Mouse (Mus musculus): Measurements from ENCODE around the gene Tufm. TPM values are rescaled to one million over a fixed set of nuclear protein-coding genes. Genes with fewer than 3 reads are reported as not detected.

Tufm gene
- polyA plus RNA-seq, 1 experiment from 2014 or later = 182 TPM

DNA sequence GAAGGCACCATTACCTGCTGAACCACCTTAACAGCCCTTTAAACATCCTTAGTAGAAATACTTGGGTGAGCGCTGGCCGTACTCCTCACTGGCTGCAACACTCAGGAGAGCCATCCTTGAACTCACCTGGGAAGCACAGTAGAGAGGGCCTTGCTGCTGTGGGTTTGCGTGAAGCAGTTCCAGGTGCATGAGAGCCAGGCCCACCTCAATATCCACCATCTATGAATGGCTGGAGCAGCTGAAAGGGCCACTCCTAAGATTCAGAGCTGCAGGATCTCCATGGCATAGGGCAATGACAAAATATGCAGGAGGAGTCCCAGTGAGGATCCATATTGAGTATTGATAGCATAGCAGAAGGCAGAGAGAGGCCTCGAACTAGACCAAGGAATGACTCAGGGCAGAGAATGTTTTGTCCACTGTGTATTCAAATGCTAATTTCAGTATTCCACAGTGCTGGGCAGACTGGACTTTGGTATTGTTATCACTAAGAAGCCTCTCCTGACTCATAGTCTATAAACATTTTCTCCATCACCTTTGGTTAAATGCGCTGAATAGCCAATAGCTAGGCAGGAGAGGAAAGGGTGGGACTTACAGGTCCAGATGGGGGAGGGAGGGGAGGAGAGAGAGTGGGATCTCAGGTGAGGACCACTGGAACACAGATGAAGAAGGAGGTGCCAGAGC is 31.2 kb downstream of the Tufm start:
- no peak overlapping the region for H3K4me3 ChIP-seq
- no peaks in the 10 kb centered on the region for H3K27me3 ChIP-seq (ENCODE audit: low read depth, poor library complexity, severe bottlenecking)
- no peaks in the 10 kb centered on the region for H3K36me3 ChIP-seq
- DNase-seq (ENCODE audit: low spot score) = no peak
- H3K4me1 ChIP-seq = no peaks in the 10 kb centered on the region
- H3K9me3 ChIP-seq (replicated peaks) = no peaks in the 10 kb centered on the region
- H3K27ac ChIP-seq = no peak overlapping the region
- 89% methylated on average over 5 of the region's 5 CpGs for WGBS

DNA sequence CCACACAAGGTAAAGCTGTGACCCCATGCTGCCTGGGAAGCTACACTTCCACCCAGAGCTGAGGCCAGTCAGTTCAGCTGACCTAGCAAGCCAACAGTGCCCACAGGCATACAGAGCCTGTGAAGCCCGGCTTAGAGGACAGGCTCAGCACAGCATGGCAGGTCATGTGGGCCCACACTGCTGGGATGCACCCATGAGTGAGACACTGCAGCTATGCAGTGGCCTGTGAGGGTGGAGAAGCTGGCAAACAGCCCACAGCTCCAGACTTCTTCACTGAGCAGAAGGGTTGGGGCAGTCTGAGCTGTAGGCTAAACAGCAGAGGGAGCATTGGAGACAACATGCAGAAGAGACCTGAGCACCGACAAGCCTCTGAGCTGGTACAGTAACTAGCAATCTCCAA is 32.4 kb downstream of the Tufm start:
- 87% methylated on average over 2 of the region's 2 CpGs for WGBS

DNA sequence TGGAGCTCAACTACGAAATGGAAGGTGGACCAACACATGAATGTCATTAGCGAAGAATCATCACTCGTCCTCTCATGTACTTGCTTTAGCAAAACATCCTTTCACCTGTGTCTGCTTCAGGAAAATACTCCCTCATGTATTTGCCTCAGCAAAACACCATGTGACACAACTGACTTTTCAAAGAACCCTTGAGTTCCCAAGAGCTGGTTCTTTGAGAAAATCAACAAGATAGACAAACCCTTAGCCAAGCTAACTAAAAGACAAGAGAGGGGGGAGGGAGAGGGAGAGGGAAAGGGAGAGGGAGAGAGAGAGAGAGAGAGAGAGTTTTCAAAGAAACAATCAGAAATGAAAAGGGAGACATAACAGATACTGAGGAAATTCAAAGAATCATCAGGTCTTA is 36.2 kb downstream of the Tufm start:
- WGBS = 85% methylated on average over 3 of the region's 3 CpGs
- Histone ChIP-seq H3K27ac (no peak overlapping the region), H3K27me3 (ENCODE audit: low read depth, poor library complexity, severe bottlenecking) (no peaks in the 10 kb centered on the region), H3K36me3 (no peaks in the 10 kb centered on the region), H3K9me3 (replicated peaks) (no peaks in the 10 kb centered on the region), H3K4me1 (no peaks in the 10 kb centered on the region), H3K4me3 (no peak overlapping the region)
- no peak for DNase-seq (ENCODE audit: low spot score)

More for the DNA sequence above, 32.4 kb downstream of the Tufm start:
- no peak overlapping the region for H3K4me3 ChIP-seq
- H3K9me3 ChIP-seq (replicated peaks) = no peaks in the 10 kb centered on the region
- no peaks in the 10 kb centered on the region for H3K4me1 ChIP-seq
- DNase-seq (ENCODE audit: low spot score) = no peak
- H3K27ac ChIP-seq = no peak overlapping the region
- no peaks in the 10 kb centered on the region for H3K27me3 ChIP-seq (ENCODE audit: low read depth, poor library complexity, severe bottlenecking)
- H3K36me3 ChIP-seq = no peaks in the 10 kb centered on the region

DNA sequence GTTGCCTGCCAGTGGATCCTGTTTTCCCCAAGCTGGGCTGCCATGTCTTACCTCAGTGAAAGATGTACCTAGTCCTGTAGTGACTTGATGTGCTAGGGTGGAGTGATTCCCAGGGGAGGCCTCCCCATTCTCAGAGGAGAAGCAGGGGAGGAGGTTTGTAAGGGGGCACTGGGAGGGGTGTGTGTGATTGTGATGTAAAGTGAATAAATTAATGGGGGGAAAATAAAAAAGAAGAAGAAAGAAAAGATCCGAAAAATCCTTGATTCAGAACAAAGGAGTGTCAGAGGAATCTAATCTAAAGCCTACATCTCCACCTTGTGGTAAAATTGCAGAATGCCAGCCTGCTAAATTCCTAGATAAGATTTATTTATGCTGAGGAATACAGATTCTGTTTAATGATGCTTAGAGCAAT is 41.0 kb downstream of the Tufm start:
- Histone ChIP-seq H3K4me3 (no peak overlapping the region), H3K36me3 (no peaks in the 10 kb centered on the region), H3K27me3 (ENCODE audit: low read depth, poor library complexity, severe bottlenecking) (no peaks in the 10 kb centered on the region), H3K4me1 (no peaks in the 10 kb centered on the region), H3K9me3 (replicated peaks) (no peaks in the 10 kb centered on the region), H3K27ac (peak overlapping the region; percentile 83)
- 22% methylated on average over 1 of the region's 1 CpGs for WGBS
- peak; percentile 59 for DNase-seq (ENCODE audit: low spot score)

DNA sequence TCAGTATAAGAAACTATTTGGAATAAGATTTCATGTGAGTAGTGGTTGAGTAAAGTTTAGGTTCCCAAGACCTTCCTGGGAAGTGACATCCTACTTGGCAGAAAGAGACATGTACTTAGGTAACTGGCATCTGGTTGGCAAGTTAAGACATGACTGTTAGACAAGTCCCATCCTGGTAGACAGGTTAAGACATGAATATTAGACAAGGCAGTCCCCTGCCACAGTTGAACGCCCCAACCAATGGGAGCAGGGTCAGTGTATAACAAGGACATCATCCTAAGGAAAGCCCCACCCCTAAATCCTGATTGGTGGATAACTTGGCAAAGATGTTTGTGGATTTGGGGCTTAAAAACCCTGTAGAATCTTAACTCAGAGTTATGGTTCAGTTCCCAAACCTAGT is 46.3 kb downstream of the Tufm start:
- no peak for DNase-seq (ENCODE audit: low spot score)
- WGBS = 77% methylated on average over 1 of the region's 1 CpGs
- Histone ChIP-seq H3K27me3 (ENCODE audit: low read depth, poor library complexity, severe bottlenecking) (peaks cover 30% of the 10 kb centered on the region), H3K27ac (no peak overlapping the region), H3K9me3 (replicated peaks) (no peaks in the 10 kb centered on the region), H3K4me3 (no peak overlapping the region), H3K4me1 (peaks cover 4% of the 10 kb centered on the region; the same call in 1 of the 2 replicates), H3K36me3 (no peaks in the 10 kb centered on the region)

DNA sequence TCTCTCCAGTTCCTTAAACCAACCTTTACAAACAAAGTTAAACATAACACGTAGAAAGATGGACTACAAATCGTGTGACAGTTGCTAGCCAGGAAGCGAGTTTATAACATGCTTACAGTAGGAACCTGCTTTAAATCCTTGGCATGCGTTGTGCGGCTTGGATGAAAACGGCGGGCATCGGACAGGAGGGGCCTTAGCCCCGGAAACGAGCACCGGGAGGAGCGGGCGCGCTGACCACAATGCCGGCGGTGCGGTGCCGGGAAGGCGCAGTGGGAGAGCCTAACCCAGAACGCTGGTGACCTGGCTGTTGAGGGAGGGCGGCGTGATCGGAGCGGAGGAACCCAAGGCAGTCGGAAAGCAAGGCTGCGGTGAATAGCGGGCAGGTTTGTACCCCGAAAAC is 48.6 kb downstream of the Tufm start:
- H3K36me3 ChIP-seq = no peaks in the 10 kb centered on the region
- H3K4me3 ChIP-seq = peak overlapping the region; percentile 55
- H3K9me3 ChIP-seq (replicated peaks) = no peaks in the 10 kb centered on the region
- WGBS = 2% methylated on average over 28 of the region's 28 CpGs
- peaks cover 4% of the 10 kb centered on the region; the same call in 1 of the 2 replicates for H3K4me1 ChIP-seq
- peaks cover 30% of the 10 kb centered on the region for H3K27me3 ChIP-seq (ENCODE audit: low read depth, poor library complexity, severe bottlenecking)
- peak overlapping the region; percentile 76 for H3K27ac ChIP-seq
- peak; percentile 67 for DNase-seq (ENCODE audit: low spot score)

DNA sequence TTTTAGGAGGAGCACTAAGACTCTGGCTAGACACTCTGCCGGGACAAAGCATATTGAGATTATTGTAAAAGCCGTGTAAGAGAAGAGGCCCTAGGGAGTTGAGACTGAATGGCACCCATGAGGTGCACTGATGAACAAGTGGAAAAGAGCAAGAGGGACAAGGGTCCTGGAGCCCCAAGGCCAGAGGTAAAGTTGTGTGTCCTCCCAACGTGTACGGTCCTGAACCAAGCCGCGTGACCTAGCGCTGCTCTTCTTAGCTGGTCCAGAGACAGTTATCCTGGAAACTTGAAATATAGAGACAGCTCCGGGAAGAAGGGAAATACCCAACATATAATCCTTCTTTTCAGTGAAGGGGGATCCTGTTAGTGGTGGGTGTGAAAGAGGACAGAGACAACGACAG is 49.3 kb downstream of the Tufm start:
- Histone ChIP-seq H3K9me3 (replicated peaks) (no peaks in the 10 kb centered on the region), H3K27ac (no peak overlapping the region), H3K36me3 (no peaks in the 10 kb centered on the region), H3K4me1 (peaks cover 4% of the 10 kb centered on the region; the same call in 1 of the 2 replicates), H3K4me3 (peak overlapping the region; percentile 55), H3K27me3 (ENCODE audit: low read depth, poor library complexity, severe bottlenecking) (peaks cover 30% of the 10 kb centered on the region)
- 66% methylated on average over 9 of the region's 9 CpGs for WGBS
- DNase-seq (ENCODE audit: low spot score) = no peak

DNA sequence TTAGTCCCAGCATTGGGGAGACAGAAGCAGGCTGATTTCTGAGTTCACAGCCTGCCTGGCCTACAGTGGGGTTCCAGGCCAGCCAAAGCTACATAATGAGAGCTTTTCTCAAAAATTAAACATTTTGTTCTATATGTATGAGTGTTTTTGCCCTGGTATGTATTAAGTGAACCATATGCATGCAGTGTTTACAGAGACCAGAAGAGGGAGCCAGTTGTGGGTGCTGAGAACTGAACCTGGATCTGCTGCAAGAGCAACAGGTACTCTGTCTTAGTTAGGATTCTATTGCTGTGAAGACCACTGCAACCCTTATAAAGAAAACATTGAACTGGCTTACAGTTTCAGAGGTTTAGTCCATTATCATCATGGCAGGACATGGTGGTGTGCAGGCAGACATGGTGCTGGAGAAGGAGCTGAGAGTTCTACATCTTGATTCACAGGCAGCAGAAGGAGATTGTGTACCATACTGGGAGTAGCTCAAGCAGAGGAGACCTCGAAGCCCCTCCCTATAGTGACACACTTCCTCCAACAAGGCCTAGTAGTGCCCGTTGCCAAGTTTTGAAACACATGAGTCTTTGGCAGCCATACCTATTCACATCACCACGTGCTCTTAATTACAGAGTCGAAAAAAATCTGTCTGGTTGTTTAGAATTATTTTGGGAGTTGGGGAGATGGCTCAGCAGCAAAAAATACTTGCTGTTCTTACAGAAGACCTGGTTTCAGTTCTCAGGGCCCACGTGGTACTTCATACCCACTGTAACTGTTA is 50.8 kb downstream of the Tufm start:
- Histone ChIP-seq H3K36me3 (peaks cover 7% of the 10 kb centered on the region), H3K27me3 (ENCODE audit: low read depth, poor library complexity, severe bottlenecking) (peaks cover 30% of the 10 kb centered on the region), H3K4me1 (peaks cover 4% of the 10 kb centered on the region; the same call in 1 of the 2 replicates), H3K9me3 (replicated peaks) (no peaks in the 10 kb centered on the region), H3K4me3 (no peak overlapping the region), H3K27ac (no peak overlapping the region)
- WGBS = 79% methylated on average over 5 of the region's 5 CpGs
- no peak for DNase-seq (ENCODE audit: low spot score)

Other genes with a start within 250 kb of the Tufm start
- 83.4 and 122 TPM in 2 replicates for gene Sbk1, start 214.7 kb upstream of the Tufm start, polyA plus RNA-seq (2016; fragmentation: Nextera tagmentation; extraction: Ambion mirVana)
- gene Lat, start 117.8 kb upstream of the Tufm start, polyA plus RNA-seq (2016; fragmentation: Nextera tagmentation; extraction: Ambion mirVana) = 1.6 and 3.0 TPM in 2 replicates
- gene Spns1, start 109.9 kb upstream of the Tufm start, polyA plus RNA-seq (2016; fragmentation: Nextera tagmentation; extraction: Ambion mirVana) = 67.7 and 68.4 TPM in 2 replicates
- gene Nfatc2ip, start 90.6 kb upstream of the Tufm start, polyA plus RNA-seq (2016; fragmentation: Nextera tagmentation; extraction: Ambion mirVana) = 2.6 and 2.9 TPM in 2 replicates
- gene Cd19, start 72.5 kb upstream of the Tufm start, polyA plus RNA-seq (2016; fragmentation: Nextera tagmentation; extraction: Ambion mirVana) = not detected in 2 replicates
- gene Rabep2, start 58.6 kb upstream of the Tufm start, polyA plus RNA-seq (2016; fragmentation: Nextera tagmentation; extraction: Ambion mirVana) = 30.3 and 36.9 TPM in 2 replicates
- gene Atp2a1, start 24.3 kb upstream of the Tufm start, polyA plus RNA-seq (2016; fragmentation: Nextera tagmentation; extraction: Ambion mirVana) = 0.59 and 5.3 TPM in 2 replicates
- gene Sh2b1, start 11.9 kb upstream of the Tufm start, polyA plus RNA-seq (2016; fragmentation: Nextera tagmentation; extraction: Ambion mirVana) = 55.1 and 62.5 TPM in 2 replicates
- gene Atxn2l, start 16.1 kb downstream of the Tufm start, polyA plus RNA-seq (2016; fragmentation: Nextera tagmentation; extraction: Ambion mirVana) = 60.6 and 62.5 TPM in 2 replicates
- gene Eif3c, start 79.0 kb downstream of the Tufm start, polyA plus RNA-seq (2016; fragmentation: Nextera tagmentation; extraction: Ambion mirVana) = 230 and 241 TPM in 2 replicates
- 0.29 and 0.51 TPM in 2 replicates for gene Apobr, start 97.6 kb downstream of the Tufm start, polyA plus RNA-seq (2016; fragmentation: Nextera tagmentation; extraction: Ambion mirVana)
- 27.0 and 27.8 TPM in 2 replicates for gene Cln3, start 98.5 kb downstream of the Tufm start, polyA plus RNA-seq (2016; fragmentation: Nextera tagmentation; extraction: Ambion mirVana)
- not detected in 2 replicates for gene Il27, start 107.6 kb downstream of the Tufm start, polyA plus RNA-seq (2016; fragmentation: Nextera tagmentation; extraction: Ambion mirVana)
- 0.45 and 0.78 TPM in 2 replicates for gene Nupr1, start 143.5 kb downstream of the Tufm start, polyA plus RNA-seq (2016; fragmentation: Nextera tagmentation; extraction: Ambion mirVana)
- gene Sgf29, start 161.9 kb downstream of the Tufm start, polyA plus RNA-seq (2016; fragmentation: Nextera tagmentation; extraction: Ambion mirVana) = 69.0 and 69.2 TPM in 2 replicates
- gene Sult1a1, start 189.1 kb downstream of the Tufm start, polyA plus RNA-seq (2016; fragmentation: Nextera tagmentation; extraction: Ambion mirVana) = 0.11 and 0.49 TPM in 2 replicates
- 177 and 237 TPM in 2 replicates for gene Bola2, start 208.0 kb downstream of the Tufm start, polyA plus RNA-seq (2016; fragmentation: Nextera tagmentation; extraction: Ambion mirVana)
- 12.6 and 14.8 TPM in 2 replicates for gene Slx1b, start 208.4 kb downstream of the Tufm start, polyA plus RNA-seq (2016; fragmentation: Nextera tagmentation; extraction: Ambion mirVana)
- 28.9 and 37.8 TPM in 2 replicates for gene Coro1a, start 220.4 kb downstream of the Tufm start, polyA plus RNA-seq (2016; fragmentation: Nextera tagmentation; extraction: Ambion mirVana)